Mouse (Mus musculus): ENCODE data around the gene Stx2. TPM values are rescaled to one million over a fixed set of nuclear protein-coding genes. Genes with fewer than 3 reads are reported as not detected.
"Not testable (repeated sequence)": the region's sequence is repeated elsewhere in the genome, so short reads cannot be mapped to it uniquely, and the experiment has no call there.

Stx2 gene
- polyA plus RNA-seq, 1 experiment from 2014 or later = 16.1 TPM

- WGBS = 63% methylated on average over 14 of the region's 14 CpGs
- Histone ChIP-seq H3K4me3 (ENCODE audit: low read length) (no peak overlapping the region), H3K9ac (ENCODE audit: low read depth, low read length) (no peak overlapping the region), H3K27ac (ENCODE audit: low read depth, low read length) (no peak overlapping the region), H3K4me1 (ENCODE audit: control insufficient read depth, insufficient read depth, low read depth, low read length) (peaks cover 12% of the 10 kb centered on the region), H3K4me2 (ENCODE audit: low read length) (no peak overlapping the region), H3K36me3 (ENCODE audit: control insufficient read depth, insufficient read depth, low read length) (no peaks in the 10 kb centered on the region; the same call in 1 of the 2 replicates), H3K27me3 (replicated peaks; ENCODE audit: control insufficient read depth, insufficient read depth, low read length) (no peaks in the 10 kb centered on the region), H3K9me3 (ENCODE audit: control insufficient read depth, low read length) (no peaks in the 10 kb centered on the region)
- no peak for ATAC-seq
Observed at GRCm38 (mm10) chr5:129002571-129003011, 5.8 kb downstream of the Stx2 start.

DNA sequence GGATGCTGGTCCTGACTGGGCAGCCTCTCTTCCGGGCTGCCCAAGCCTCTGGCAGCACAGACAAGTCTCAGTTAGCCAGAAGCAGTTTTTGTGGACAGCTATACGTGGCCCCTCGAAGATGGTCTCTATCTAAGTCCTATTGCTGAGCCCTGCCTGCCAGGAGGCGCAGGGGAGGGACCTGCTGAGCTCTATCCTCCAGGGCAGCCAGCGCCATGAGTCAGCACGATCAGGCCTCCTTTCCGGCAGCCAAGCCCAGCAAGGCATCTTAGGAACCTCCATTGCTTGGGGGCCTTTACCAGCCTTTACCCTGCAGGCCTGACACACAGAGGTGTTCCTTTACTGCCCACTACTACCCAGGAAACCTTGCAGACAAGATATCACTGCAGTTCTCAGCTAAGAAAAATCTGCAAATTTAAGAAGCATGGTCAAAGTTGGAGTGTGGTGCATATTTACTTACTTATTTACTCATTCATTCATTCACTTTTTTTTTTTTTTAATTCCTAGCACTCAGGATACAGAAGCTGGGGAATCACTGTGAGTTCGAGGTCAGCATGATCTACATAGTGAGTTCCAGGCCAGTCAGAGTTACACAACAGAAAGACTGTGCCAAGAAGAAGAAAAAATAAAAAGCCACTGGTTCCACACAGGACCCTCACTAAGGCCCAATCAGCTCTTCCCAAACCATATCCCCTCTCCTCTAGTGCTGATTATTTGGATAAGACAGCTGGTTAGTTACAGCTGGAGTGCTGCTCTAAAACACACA lies 7.5 kb downstream of the Stx2 start:
- no peaks in the 10 kb centered on the region; the same call in 1 of the 2 replicates for H3K36me3 ChIP-seq (ENCODE audit: control insufficient read depth, insufficient read depth, low read length)
- no peaks in the 10 kb centered on the region for H3K9me3 ChIP-seq (ENCODE audit: control insufficient read depth, low read length)
- 57% methylated on average over 8 of the region's 8 CpGs for WGBS
- no peak overlapping the region for H3K9ac ChIP-seq (ENCODE audit: low read depth, low read length)
- no peak overlapping the region for H3K4me2 ChIP-seq (ENCODE audit: low read length)
- no peaks in the 10 kb centered on the region for H3K27me3 ChIP-seq (replicated peaks; ENCODE audit: control insufficient read depth, insufficient read depth, low read length)
- no peak for ATAC-seq
- H3K4me3 ChIP-seq (ENCODE audit: low read length) = no peak overlapping the region
- no peaks in the 10 kb centered on the region for H3K4me1 ChIP-seq (ENCODE audit: control insufficient read depth, insufficient read depth, low read depth, low read length)
- no peak overlapping the region for H3K27ac ChIP-seq (ENCODE audit: low read depth, low read length)

GRCm38 (mm10) chr5:128987141-128987954 lies 21.0 kb downstream of the Stx2 start:
- Histone ChIP-seq H3K9ac (ENCODE audit: low read depth, low read length) (no peak overlapping the region), H3K4me1 (ENCODE audit: control insufficient read depth, insufficient read depth, low read depth, low read length) (no peaks in the 10 kb centered on the region), H3K27me3 (replicated peaks; ENCODE audit: control insufficient read depth, insufficient read depth, low read length) (no peaks in the 10 kb centered on the region), H3K9me3 (ENCODE audit: control insufficient read depth, low read length) (no peaks in the 10 kb centered on the region), H3K36me3 (ENCODE audit: control insufficient read depth, insufficient read depth, low read length) (peaks cover 11% of the 10 kb centered on the region), H3K27ac (ENCODE audit: low read depth, low read length) (no peak overlapping the region), H3K4me3 (ENCODE audit: low read length) (no peak overlapping the region), H3K4me2 (ENCODE audit: low read length) (no peak overlapping the region)
- ATAC-seq = no peak
- 60% methylated on average over 19 of the region's 19 CpGs for WGBS

- no peaks in the 10 kb centered on the region for H3K27me3 ChIP-seq (replicated peaks; ENCODE audit: control insufficient read depth, insufficient read depth, low read length)
- H3K36me3 ChIP-seq (ENCODE audit: control insufficient read depth, insufficient read depth, low read length) = peaks cover 2% of the 10 kb centered on the region; the same call in 1 of the 2 replicates
- no peak overlapping the region for H3K4me3 ChIP-seq (ENCODE audit: low read length)
- WGBS = 86% methylated on average over 13 of the region's 13 CpGs
- no peaks in the 10 kb centered on the region for H3K9me3 ChIP-seq (ENCODE audit: control insufficient read depth, low read length)
- H3K9ac ChIP-seq (ENCODE audit: low read depth, low read length) = no peak overlapping the region
- ATAC-seq = no peak
- H3K27ac ChIP-seq (ENCODE audit: low read depth, low read length) = no peak overlapping the region
- H3K4me1 ChIP-seq (ENCODE audit: control insufficient read depth, insufficient read depth, low read depth, low read length) = no peaks in the 10 kb centered on the region
- no peak overlapping the region for H3K4me2 ChIP-seq (ENCODE audit: low read length)
Observed at GRCm38 (mm10) chr5:128985946-128986345, 22.4 kb downstream of the Stx2 start.

- H3K4me2 ChIP-seq (ENCODE audit: low read length) = no peak overlapping the region
- H3K27ac ChIP-seq (ENCODE audit: low read depth, low read length) = no peak overlapping the region
- no peaks in the 10 kb centered on the region for H3K4me1 ChIP-seq (ENCODE audit: control insufficient read depth, insufficient read depth, low read depth, low read length)
- 0 out of 2 replicates have a peak, but pooled peaks cover 2% of the 10 kb centered on the region for H3K36me3 ChIP-seq (ENCODE audit: control insufficient read depth, insufficient read depth, low read length)
- H3K9ac ChIP-seq (ENCODE audit: low read depth, low read length) = no peak overlapping the region
- no peaks in the 10 kb centered on the region for H3K27me3 ChIP-seq (replicated peaks; ENCODE audit: control insufficient read depth, insufficient read depth, low read length)
- WGBS = 92% methylated on average over 6 of the region's 6 CpGs
- no peak for ATAC-seq
- H3K9me3 ChIP-seq (ENCODE audit: control insufficient read depth, low read length) = no peaks in the 10 kb centered on the region
- H3K4me3 ChIP-seq (ENCODE audit: low read length) = no peak overlapping the region
Observed at GRCm38 (mm10) chr5:128984536-128984935, 23.8 kb downstream of the Stx2 start.

GRCm38 (mm10) chr5:128981607-128982006 lies 26.8 kb downstream of the Stx2 start:
- Histone ChIP-seq H3K4me3 (ENCODE audit: low read length) (no peak overlapping the region), H3K36me3 (ENCODE audit: control insufficient read depth, insufficient read depth, low read length) (0 out of 2 replicates have a peak, but pooled peaks cover 2% of the 10 kb centered on the region), H3K9ac (ENCODE audit: low read depth, low read length) (no peak overlapping the region), H3K27me3 (replicated peaks; ENCODE audit: control insufficient read depth, insufficient read depth, low read length) (no peaks in the 10 kb centered on the region), H3K4me2 (ENCODE audit: low read length) (no peak overlapping the region), H3K4me1 (ENCODE audit: control insufficient read depth, insufficient read depth, low read depth, low read length) (no peaks in the 10 kb centered on the region), H3K9me3 (ENCODE audit: control insufficient read depth, low read length) (no peaks in the 10 kb centered on the region), H3K27ac (ENCODE audit: low read depth, low read length) (no peak overlapping the region)
- 27% methylated on average over 12 of the region's 12 CpGs for WGBS
- ATAC-seq = peak; percentile 86

DNA sequence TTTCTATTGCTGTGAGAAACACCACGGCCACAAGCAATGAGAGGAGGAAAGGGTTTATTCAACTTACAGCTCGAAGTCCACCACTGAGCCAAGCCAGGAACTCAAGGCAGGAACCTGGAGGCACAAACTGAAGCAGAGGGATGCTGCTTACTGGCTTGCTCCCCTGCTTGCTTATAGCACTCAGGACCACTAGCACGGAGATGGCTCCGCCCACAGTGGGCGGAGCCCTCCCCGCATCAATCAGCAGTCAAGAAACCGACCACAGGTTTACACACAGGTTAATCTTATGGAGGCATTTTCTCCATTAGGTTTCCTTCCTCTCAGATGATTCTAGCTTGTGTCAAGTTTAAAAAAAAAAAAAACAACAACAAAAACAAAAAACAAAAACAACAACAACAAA lies 27.5 kb downstream of the Stx2 start:
- no peak overlapping the region for H3K4me2 ChIP-seq (ENCODE audit: low read length)
- no peak overlapping the region for H3K9ac ChIP-seq (ENCODE audit: low read depth, low read length)
- H3K36me3 ChIP-seq (ENCODE audit: control insufficient read depth, insufficient read depth, low read length) = no peaks in the 10 kb centered on the region
- no peaks in the 10 kb centered on the region for H3K9me3 ChIP-seq (ENCODE audit: control insufficient read depth, low read length)
- no peaks in the 10 kb centered on the region for H3K4me1 ChIP-seq (ENCODE audit: control insufficient read depth, insufficient read depth, low read depth, low read length)
- 77% methylated on average over 7 of the region's 7 CpGs for WGBS
- no peak overlapping the region for H3K4me3 ChIP-seq (ENCODE audit: low read length)
- no peak overlapping the region for H3K27ac ChIP-seq (ENCODE audit: low read depth, low read length)
- no peaks in the 10 kb centered on the region for H3K27me3 ChIP-seq (replicated peaks; ENCODE audit: control insufficient read depth, insufficient read depth, low read length)
- no peak for ATAC-seq

GRCm38 (mm10) chr5:128978957-128979356 lies 29.4 kb downstream of the Stx2 start:
- no peaks in the 10 kb centered on the region for H3K27me3 ChIP-seq (replicated peaks; ENCODE audit: control insufficient read depth, insufficient read depth, low read length)
- 96% methylated on average over 7 of the region's 7 CpGs for WGBS
- no peaks in the 10 kb centered on the region for H3K9me3 ChIP-seq (ENCODE audit: control insufficient read depth, low read length)
- H3K36me3 ChIP-seq (ENCODE audit: control insufficient read depth, insufficient read depth, low read length) = no peaks in the 10 kb centered on the region
- ATAC-seq = no peak
- H3K9ac ChIP-seq (ENCODE audit: low read depth, low read length) = no peak overlapping the region
- H3K4me1 ChIP-seq (ENCODE audit: control insufficient read depth, insufficient read depth, low read depth, low read length) = no peaks in the 10 kb centered on the region
- no peak overlapping the region for H3K4me2 ChIP-seq (ENCODE audit: low read length)
- H3K4me3 ChIP-seq (ENCODE audit: low read length) = no peak overlapping the region
- H3K27ac ChIP-seq (ENCODE audit: low read depth, low read length) = no peak overlapping the region

DNA sequence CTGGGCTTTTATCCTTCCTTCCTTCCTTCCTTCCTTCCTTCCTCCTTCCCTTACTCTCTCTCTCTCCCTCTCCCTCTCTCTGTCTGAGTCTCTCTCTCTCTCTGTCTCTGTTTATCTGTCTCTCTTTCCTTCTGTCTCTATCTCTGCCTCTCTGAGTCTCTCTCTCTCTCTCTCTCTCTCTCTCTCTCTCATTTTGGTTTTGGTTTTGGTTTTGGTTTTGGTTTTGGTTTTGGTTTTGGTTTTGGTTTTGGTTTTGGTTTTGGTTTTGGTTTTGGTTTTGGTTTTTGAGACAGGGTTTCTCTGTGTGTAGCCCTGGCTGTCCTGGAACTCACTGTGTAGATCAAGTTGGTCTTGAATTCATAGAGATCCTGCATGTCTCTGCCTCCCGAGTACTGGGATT lies 30.9 kb downstream of the Stx2 start:
- not testable (repeated sequence) for H3K36me3 ChIP-seq (ENCODE audit: control insufficient read depth, insufficient read depth, low read length); H3K4me3 ChIP-seq (ENCODE audit: low read length); H3K9me3 ChIP-seq (ENCODE audit: control insufficient read depth, low read length); H3K9ac ChIP-seq (ENCODE audit: low read depth, low read length); H3K4me1 ChIP-seq (ENCODE audit: control insufficient read depth, insufficient read depth, low read depth, low read length); ATAC-seq; H3K4me2 ChIP-seq (ENCODE audit: low read length); H3K27ac ChIP-seq (ENCODE audit: low read depth, low read length); H3K27me3 ChIP-seq (replicated peaks; ENCODE audit: control insufficient read depth, insufficient read depth, low read length)
- WGBS = 90% methylated on average over 1 of the region's 1 CpGs

All from hindbrain, embryonic 16.5 days (tissue).